Mouse (Mus musculus) CH12.LX (cell line): ENCODE measurements around the gene 4930402H24Rik. TPM values are rescaled to one million over a fixed set of nuclear protein-coding genes. Genes with fewer than 3 reads are reported as not detected.

Experiments
- DNase-seq: peaks from one replicate; pipeline ENCODE4 v3.0.0-alpha.2; 2013; ENCODE audit errors: extremely low read depth
- H3K27ac ChIP-seq: 2 replicates; pipeline ENCODE4 v1.5.1; 2012; ENCODE audit warnings: low read depth, mild to moderate bottlenecking, control low read depth, moderate library complexity; ENCODE audit not compliant: insufficient read depth
- H3K27me3 ChIP-seq: replicated peaks from 2 replicates; pipeline ENCODE3; 2012; ENCODE audit warnings: inconsistent platforms
- H3K36me3 ChIP-seq, 2 experiments: replicated peaks in 1 of 2; 2 replicates each; pipeline versions ENCODE3 to v1.6.1; 2012; ENCODE audit warnings: inconsistent platforms in 1 of 2, low read length in 1 of 2, mild to moderate bottlenecking in 1 of 2, mixed read lengths in 1 of 2, moderate library complexity in 1 of 2; ENCODE audit not compliant: control insufficient read depth in 1 of 2, insufficient read depth in 1 of 2
- H3K4me1 ChIP-seq, 2 experiments: 2 replicates each; pipeline ENCODE4 v1.6.1; 2012; ENCODE audit warnings: inconsistent platforms in 1 of 2, moderate library complexity in 1 of 2; ENCODE audit not compliant: insufficient read depth in 2 of 2, control insufficient read depth in 1 of 2
- H3K4me2 ChIP-seq: 2 replicates; pipeline ENCODE4 v1.6.1; 2012; ENCODE audit warnings: low read depth, mild to moderate bottlenecking, control low read depth; ENCODE audit not compliant: poor library complexity, insufficient read depth, severe bottlenecking
- H3K4me3 ChIP-seq, 3 experiments: fragments of 150-350 bp in 1 of 3; sonication (generic) in 1 of 3; replicated peaks in 1 of 3; 2 replicates each; pipeline versions ENCODE3 to v1.5.1; 2011 to 2012; ENCODE audit warnings: low read depth in 2 of 3, low read length in 2 of 3, mild to moderate bottlenecking in 2 of 3, moderate library complexity in 2 of 3, control low read depth in 1 of 3, improper control_type of control experiment in 1 of 3, inconsistent platforms in 1 of 3, mixed read lengths in 1 of 3; ENCODE audit not compliant: poor library complexity in 1 of 3
- H3K79me2 ChIP-seq: replicated peaks from 2 replicates; pipeline ENCODE4 v1.6.1; 2012; ENCODE audit warnings: mild to moderate bottlenecking, moderate library complexity; ENCODE audit not compliant: control insufficient read depth, poor library complexity, insufficient read depth, severe bottlenecking; ENCODE audit errors: extremely low read depth
- H3K9ac ChIP-seq: 2 replicates; pipeline ENCODE4 v1.6.1; 2012; ENCODE audit warnings: low read depth, mild to moderate bottlenecking, control low read depth, moderate library complexity; ENCODE audit not compliant: insufficient read depth
- H3K9me3 ChIP-seq: replicated peaks from 2 replicates; pipeline ENCODE3; 2012; ENCODE audit warnings: low read length, inconsistent platforms, mixed read lengths
- CHD1 ChIP-seq: IDR thresholded peaks from 2 replicates; pipeline ENCODE4 v1.6.1; 2012; ENCODE audit warnings: low read depth, low read length, improper control_type of control experiment, inconsistent platforms
- CTCF ChIP-seq, 2 experiments: IDR thresholded peaks in 1 of 2; conservative IDR thresholded peaks in 1 of 2; 2 replicates each; pipeline ENCODE4 v1.5.1; 2011 to 2012; ENCODE audit warnings: low read depth in 2 of 2, low read length in 2 of 2, improper control_type of control experiment in 1 of 2, inconsistent platforms in 1 of 2, mild to moderate bottlenecking in 1 of 2, moderate library complexity in 1 of 2
- E2F4 ChIP-seq: IDR thresholded peaks from 2 replicates; pipeline ENCODE4 v1.6.1; 2011; ENCODE audit warnings: low read depth, low read length, improper control_type of control experiment; ENCODE audit not compliant: insufficient replicate concordance
- EP300 ChIP-seq: IDR thresholded peaks from 2 replicates; pipeline ENCODE4 v1.6.1; 2011; ENCODE audit warnings: low read length, improper control_type of control experiment
- ETS1 ChIP-seq: conservative IDR thresholded peaks from 2 replicates; pipeline ENCODE4 v1.6.1; 2012; ENCODE audit warnings: low read depth, mild to moderate bottlenecking, inconsistent platforms, low read length, improper control_type of control experiment, moderate library complexity
- GABPA ChIP-seq: IDR thresholded peaks from 2 replicates; pipeline ENCODE4 v1.6.1; 2012; ENCODE audit warnings: low read depth, low read length, improper control_type of control experiment, inconsistent platforms; ENCODE audit not compliant: insufficient replicate concordance
- HCFC1 ChIP-seq: IDR thresholded peaks from 2 replicates; pipeline ENCODE4 v1.6.1; 2012; ENCODE audit warnings: low read depth, mild to moderate bottlenecking, inconsistent platforms, low read length, improper control_type of control experiment
- IRF4 ChIP-seq: IDR thresholded peaks from 2 replicates; pipeline ENCODE4 v1.6.1; 2014; ENCODE audit warnings: low read depth, mild to moderate bottlenecking, inconsistent platforms, low read length, improper control_type of control experiment
- JUND ChIP-seq: conservative IDR thresholded peaks from 2 replicates; pipeline ENCODE4 v1.6.1; 2011; ENCODE audit warnings: low read depth, low read length, improper control_type of control experiment
- KAT2A ChIP-seq: IDR thresholded peaks from 2 replicates; pipeline ENCODE4 v1.6.1; 2012; ENCODE audit warnings: low read length, improper control_type of control experiment, inconsistent platforms; ENCODE audit not compliant: insufficient replicate concordance
- MAZ ChIP-seq: IDR thresholded peaks from 2 replicates; pipeline ENCODE4 v1.6.1; 2012; ENCODE audit warnings: low read depth, mild to moderate bottlenecking, inconsistent platforms, low read length, improper control_type of control experiment, moderate library complexity
- MEF2A ChIP-seq: IDR thresholded peaks from 2 replicates; pipeline ENCODE4 v1.6.1; 2014; ENCODE audit warnings: low read depth, mild to moderate bottlenecking, inconsistent platforms, low read length, improper control_type of control experiment, borderline replicate concordance
- NELFE ChIP-seq: IDR thresholded peaks from 2 replicates; pipeline ENCODE4 v1.6.1; 2011; ENCODE audit warnings: low read depth, low read length, improper control_type of control experiment
- NRF1 ChIP-seq: IDR thresholded peaks from 2 replicates; pipeline ENCODE4 v1.6.1; 2014; ENCODE audit warnings: low read depth, mild to moderate bottlenecking, inconsistent platforms, low read length, improper control_type of control experiment, moderate library complexity
- POLR2AphosphoS2 ChIP-seq: IDR thresholded peaks from 2 replicates; pipeline ENCODE4 v1.6.1; 2011; ENCODE audit warnings: low read depth, low read length, improper control_type of control experiment
- RAD21 ChIP-seq: IDR thresholded peaks from 2 replicates; pipeline ENCODE4 v1.6.1; 2011; ENCODE audit warnings: low read depth, mild to moderate bottlenecking, low read length, improper control_type of control experiment, moderate library complexity
- RCOR1 ChIP-seq: conservative IDR thresholded peaks from 2 replicates; pipeline ENCODE4 v1.6.1; 2012; ENCODE audit warnings: low read depth, mild to moderate bottlenecking, inconsistent platforms, low read length, improper control_type of control experiment
- SIN3A ChIP-seq: IDR thresholded peaks from 2 replicates; pipeline ENCODE4 v1.6.1; 2012; ENCODE audit warnings: low read length, improper control_type of control experiment, inconsistent platforms
- SMC3 ChIP-seq: IDR thresholded peaks from 2 replicates; pipeline ENCODE4 v1.6.1; 2011; ENCODE audit warnings: low read depth, low read length, improper control_type of control experiment
- TBP ChIP-seq: conservative IDR thresholded peaks from 2 replicates; pipeline ENCODE4 v1.6.1; 2011; ENCODE audit warnings: low read depth, low read length, improper control_type of control experiment
- USF1 ChIP-seq: IDR thresholded peaks from 2 replicates; pipeline ENCODE4 v1.6.1; 2014; ENCODE audit warnings: low read depth, mild to moderate bottlenecking, inconsistent platforms, low read length, improper control_type of control experiment
- ZC3H11A ChIP-seq: IDR thresholded peaks from 2 replicates; pipeline ENCODE4 v1.6.1; 2012; ENCODE audit warnings: low read depth, mild to moderate bottlenecking, inconsistent platforms, low read length, improper control_type of control experiment
- ZNF384 ChIP-seq: IDR thresholded peaks from 2 replicates; pipeline ENCODE4 v1.6.1; 2012; ENCODE audit warnings: low read depth, low read length, improper control_type of control experiment, inconsistent platforms
- dilution Hi-C: fragments of 300-500 bp; cut with MboI; formaldehyde crosslinking; loops from 2 replicates; pipeline ENCODE4 v1.14.3; 2020; ENCODE audit warnings: low sequenced_read_pairs; ENCODE audit not compliant: extremely low pct_unique_long_range_greater_than_20kb, extremely low pct_ligation_motif_present
- in situ Hi-C: fragments of 300-500 bp; cut with MboI; formaldehyde crosslinking; loops from 3 replicates; pipeline ENCODE4 v1.14.3; 2019; ENCODE audit warnings: low sequenced_read_pairs, low pct_ligation_motif_present, low pct_unique_long_range_greater_than_20kb, mixed read lengths
- polyA plus RNA-seq: library from polyadenylated mRNA; unstranded; fragments of >175 nt; gene quantifications from 2 replicates; pipeline ENCODE4 v1.2.1, GENCODE M21; 2012; ENCODE audit warnings: low read depth; ENCODE audit not compliant: insufficient read length
- total RNA-seq, 2 experiments: library from RNA; depleted of rRNA; stranded (reverse); fragments of 300-350 nt in 1 of 2; fragments of >200 nt in 1 of 2; gene quantifications; 2 replicates each; pipeline ENCODE4 v1.2.3; 2012 to 2014

The 4930402H24Rik gene
- total and polyA plus RNA-seq, 3 experiments, result 4.2 to 4.8 (median 4.2) TPM

GRCm38 (mm10) chr2:130932865-130933264, 26.7 kb upstream of the 4930402H24Rik start:
- peaks cover 2 to 17% of the 10 kb centered on the region in 2 experiments for H3K36me3 ChIP-seq
- no peak overlapping the region for H3K27ac ChIP-seq
- no peaks in the 10 kb centered on the region for H3K9me3 ChIP-seq
- dilution Hi-C loops, result no loop called here
- no peaks in the 10 kb centered on the region for H3K4me1 ChIP-seq
- no peaks in the 10 kb centered on the region for H3K79me2 ChIP-seq
- no peak for TF ChIP-seq HCFC1
- TF ChIP-seq ETS1, result no peak
- no peak for TF ChIP-seq GABPA
- no peak for TF ChIP-seq MAZ
- no peak for TF ChIP-seq ZNF384
- no peak for TF ChIP-seq CTCF (conservative IDR thresholded peaks at IDR 0.05 in 1 of 2, IDR thresholded peaks at IDR 0.05 in 1 of 2; ENCODE audit: low read depth in 2 of 2, low read length in 2 of 2)
- no peak for TF ChIP-seq SIN3A
- no peak for TF ChIP-seq MEF2A
- no peak for TF ChIP-seq SMC3
- TF ChIP-seq NRF1, result no peak
- no peak for TF ChIP-seq E2F4
- TF ChIP-seq POLR2AphosphoS2, result no peak
- TF ChIP-seq CHD1, result no peak
- no peak for TF ChIP-seq NELFE
- TF ChIP-seq ZC3H11A, result no peak
- no peak overlapping the region for H3K4me3 ChIP-seq
- DNase-seq, result no peak
- no peak overlapping the region for H3K9ac ChIP-seq
- in situ Hi-C loops, result no loop called here
- H3K27me3 ChIP-seq, result no peaks in the 10 kb centered on the region
- H3K4me2 ChIP-seq, result no peak overlapping the region

- TF ChIP-seq NELFE (no peak), KAT2A (no peak), SMC3 (no peak), EP300 (no peak), TBP (no peak), USF1 (no peak), CHD1 (no peak), ZC3H11A (no peak), HCFC1 (no peak), RAD21 (no peak), IRF4 (no peak), JUND (no peak), MEF2A (no peak), RCOR1 (no peak)
- no peak overlapping the region for H3K9ac ChIP-seq
- no peaks in the 10 kb centered on the region for H3K9me3 ChIP-seq
- DNase-seq, result no peak
- H3K4me3 ChIP-seq, result no peak overlapping the region
- H3K4me2 ChIP-seq, result no peak overlapping the region
- peaks cover 0 to 9% of the 10 kb centered on the region in 2 experiments for H3K36me3 ChIP-seq
- in situ Hi-C loops (no loop called here), dilution Hi-C loops (no loop called here)
- no peaks in the 10 kb centered on the region for H3K27me3 ChIP-seq
- no peak overlapping the region for H3K27ac ChIP-seq
- no peaks in the 10 kb centered on the region for H3K79me2 ChIP-seq
- H3K4me1 ChIP-seq, result no peaks in the 10 kb centered on the region
These were observed 23.8 kb upstream of the 4930402H24Rik start for GRCm38 (mm10) chr2:130929994-130930393.
